Mouse (Mus musculus) ES-Bruce4 (cell line): ENCODE results near the gene Rassf7.

Experiments
- CTCF ChIP-seq: IDR thresholded peaks from one replicate; pipeline ENCODE4 v1.8.1; 2011; ENCODE audit warnings: low read depth, low read length
- EP300 ChIP-seq: IDR thresholded peaks from 2 replicates; pipeline ENCODE4 v1.6.1; 2011; ENCODE audit warnings: low read depth, low read length; ENCODE audit not compliant: insufficient read depth

GRCm38 (mm10) chr7:141193348-141193856, 22.3 kb upstream of the Rassf7 start:
- no peak for TF ChIP-seq CTCF
- TF ChIP-seq EP300, result no peak
